Mouse (Mus musculus) lung, adult 2 months (tissue): ENCODE measurements around the gene Tec.

Source experiments
- CTCF ChIP-seq: fragments of 200-500 bp; IDR thresholded peaks from 2 replicates; pipeline ENCODE4 v1.5.1; 2011; ENCODE audit warnings: mild to moderate bottlenecking, low read length, control low read depth; ENCODE audit not compliant: insufficient read depth
- POLR2A ChIP-seq: fragments of 200-500 bp; IDR thresholded peaks from 2 replicates; pipeline ENCODE4 v1.6.1; 2011; ENCODE audit warnings: low read depth, mild to moderate bottlenecking, control low read depth, low read length, borderline replicate concordance; ENCODE audit errors: extremely low read depth

DNA sequence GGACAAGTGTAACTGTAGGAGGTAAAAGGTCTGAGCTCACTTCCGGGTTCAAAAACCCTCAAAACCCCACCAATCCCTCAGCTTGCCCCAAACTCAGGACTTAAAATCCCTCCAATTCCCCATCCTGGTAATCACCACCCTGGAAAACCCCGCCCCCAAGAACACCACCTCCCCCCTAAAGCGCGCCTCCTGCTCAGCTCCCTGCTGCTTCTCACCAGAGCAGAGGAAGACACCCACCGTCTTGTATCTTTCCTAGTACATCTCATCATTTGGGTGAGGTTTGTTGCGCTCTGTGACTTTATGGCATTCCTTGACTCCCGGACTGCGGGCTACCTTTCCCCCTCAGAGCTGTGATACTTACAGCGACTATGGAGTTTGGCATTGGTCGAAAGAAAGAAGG, 161.6 kb downstream of the Tec start:
- TF ChIP-seq CTCF (no peak), POLR2A (no peak)
